Mouse (Mus musculus) CH12.LX (cell line): ENCODE measurements around the gene Slc25a19. TPM values are rescaled to one million over a fixed set of nuclear protein-coding genes. Genes with fewer than 3 reads are reported as not detected.

Experiments used
- DNase-seq: peaks from one replicate; pipeline ENCODE4 v3.0.0-alpha.2; 2013; ENCODE audit errors: extremely low read depth
- H3K27ac ChIP-seq: 2 replicates; pipeline ENCODE4 v1.5.1; 2012; ENCODE audit warnings: low read depth, mild to moderate bottlenecking, control low read depth, moderate library complexity; ENCODE audit not compliant: insufficient read depth
- H3K27me3 ChIP-seq: replicated peaks from 2 replicates; pipeline ENCODE3; 2012; ENCODE audit warnings: inconsistent platforms
- H3K36me3 ChIP-seq, 2 experiments: replicated peaks in 1 of 2; 2 replicates each; pipeline versions ENCODE3 to v1.6.1; 2012; ENCODE audit warnings: inconsistent platforms in 1 of 2, low read length in 1 of 2, mild to moderate bottlenecking in 1 of 2, mixed read lengths in 1 of 2, moderate library complexity in 1 of 2; ENCODE audit not compliant: control insufficient read depth in 1 of 2, insufficient read depth in 1 of 2
- H3K4me1 ChIP-seq, 2 experiments: 2 replicates each; pipeline ENCODE4 v1.6.1; 2012; ENCODE audit warnings: inconsistent platforms in 1 of 2, moderate library complexity in 1 of 2; ENCODE audit not compliant: insufficient read depth in 2 of 2, control insufficient read depth in 1 of 2
- H3K4me2 ChIP-seq: 2 replicates; pipeline ENCODE4 v1.6.1; 2012; ENCODE audit warnings: low read depth, mild to moderate bottlenecking, control low read depth; ENCODE audit not compliant: poor library complexity, insufficient read depth, severe bottlenecking
- H3K4me3 ChIP-seq, 3 experiments: fragments of 150-350 bp in 1 of 3; sonication (generic) in 1 of 3; replicated peaks in 1 of 3; 2 replicates each; pipeline versions ENCODE3 to v1.5.1; 2011 to 2012; ENCODE audit warnings: low read depth in 2 of 3, low read length in 2 of 3, mild to moderate bottlenecking in 2 of 3, moderate library complexity in 2 of 3, control low read depth in 1 of 3, improper control_type of control experiment in 1 of 3, inconsistent platforms in 1 of 3, mixed read lengths in 1 of 3; ENCODE audit not compliant: poor library complexity in 1 of 3
- H3K79me2 ChIP-seq: replicated peaks from 2 replicates; pipeline ENCODE4 v1.6.1; 2012; ENCODE audit warnings: mild to moderate bottlenecking, moderate library complexity; ENCODE audit not compliant: control insufficient read depth, poor library complexity, insufficient read depth, severe bottlenecking; ENCODE audit errors: extremely low read depth
- H3K9ac ChIP-seq: 2 replicates; pipeline ENCODE4 v1.6.1; 2012; ENCODE audit warnings: low read depth, mild to moderate bottlenecking, control low read depth, moderate library complexity; ENCODE audit not compliant: insufficient read depth
- H3K9me3 ChIP-seq: replicated peaks from 2 replicates; pipeline ENCODE3; 2012; ENCODE audit warnings: low read length, inconsistent platforms, mixed read lengths
- CHD2 ChIP-seq: IDR thresholded peaks from 2 replicates; pipeline ENCODE4 v1.6.1; 2011; ENCODE audit warnings: low read length, improper control_type of control experiment
- EP300 ChIP-seq: IDR thresholded peaks from 2 replicates; pipeline ENCODE4 v1.6.1; 2011; ENCODE audit warnings: low read length, improper control_type of control experiment
- ETS1 ChIP-seq: conservative IDR thresholded peaks from 2 replicates; pipeline ENCODE4 v1.6.1; 2012; ENCODE audit warnings: low read depth, mild to moderate bottlenecking, inconsistent platforms, low read length, improper control_type of control experiment, moderate library complexity
- IRF4 ChIP-seq: IDR thresholded peaks from 2 replicates; pipeline ENCODE4 v1.6.1; 2014; ENCODE audit warnings: low read depth, mild to moderate bottlenecking, inconsistent platforms, low read length, improper control_type of control experiment
- JUND ChIP-seq: conservative IDR thresholded peaks from 2 replicates; pipeline ENCODE4 v1.6.1; 2011; ENCODE audit warnings: low read depth, low read length, improper control_type of control experiment
- MAFK ChIP-seq: IDR thresholded peaks from 2 replicates; pipeline ENCODE4 v1.6.1; 2011; ENCODE audit warnings: low read length, improper control_type of control experiment; ENCODE audit not compliant: insufficient replicate concordance
- MEF2A ChIP-seq: IDR thresholded peaks from 2 replicates; pipeline ENCODE4 v1.6.1; 2014; ENCODE audit warnings: low read depth, mild to moderate bottlenecking, inconsistent platforms, low read length, improper control_type of control experiment, borderline replicate concordance
- MXI1 ChIP-seq: IDR thresholded peaks from 2 replicates; pipeline ENCODE4 v1.6.1; 2011; ENCODE audit warnings: mild to moderate bottlenecking, low read depth, low read length, improper control_type of control experiment
- SIN3A ChIP-seq: IDR thresholded peaks from 2 replicates; pipeline ENCODE4 v1.6.1; 2012; ENCODE audit warnings: low read length, improper control_type of control experiment, inconsistent platforms
- TBP ChIP-seq: conservative IDR thresholded peaks from 2 replicates; pipeline ENCODE4 v1.6.1; 2011; ENCODE audit warnings: low read depth, low read length, improper control_type of control experiment
- UBTF ChIP-seq: IDR thresholded peaks from 2 replicates; pipeline ENCODE4 v1.6.1; 2012; ENCODE audit warnings: low read depth, mild to moderate bottlenecking, inconsistent platforms, low read length, improper control_type of control experiment, moderate library complexity
- ZMIZ1 ChIP-seq: IDR thresholded peaks from 2 replicates; pipeline ENCODE4 v1.6.1; 2012; ENCODE audit warnings: low read depth, mild to moderate bottlenecking, inconsistent platforms, low read length, improper control_type of control experiment
- ZNF384 ChIP-seq: IDR thresholded peaks from 2 replicates; pipeline ENCODE4 v1.6.1; 2012; ENCODE audit warnings: low read depth, low read length, improper control_type of control experiment, inconsistent platforms
- dilution Hi-C: fragments of 300-500 bp; cut with MboI; formaldehyde crosslinking; loops from 2 replicates; pipeline ENCODE4 v1.14.3; 2020; ENCODE audit warnings: low sequenced_read_pairs; ENCODE audit not compliant: extremely low pct_unique_long_range_greater_than_20kb, extremely low pct_ligation_motif_present
- in situ Hi-C: fragments of 300-500 bp; cut with MboI; formaldehyde crosslinking; loops from 3 replicates; pipeline ENCODE4 v1.14.3; 2019; ENCODE audit warnings: low sequenced_read_pairs, low pct_ligation_motif_present, low pct_unique_long_range_greater_than_20kb, mixed read lengths
- polyA plus RNA-seq: library from polyadenylated mRNA; unstranded; fragments of >175 nt; gene quantifications from 2 replicates; pipeline ENCODE4 v1.2.1, GENCODE M21; 2012; ENCODE audit warnings: low read depth; ENCODE audit not compliant: insufficient read length
- total RNA-seq, 2 experiments: library from RNA; depleted of rRNA; stranded (reverse); fragments of 300-350 nt in 1 of 2; fragments of >200 nt in 1 of 2; gene quantifications; 2 replicates each; pipeline ENCODE4 v1.2.3; 2012 to 2014

Slc25a19 gene
- total and polyA plus RNA-seq, 3 experiments: 277 to 398 (median 278) TPM

- TF ChIP-seq EP300 (no peak), MAFK (no peak), ZMIZ1 (peak; percentile 85), SIN3A (peak; percentile 81), ZNF384 (no peak), MXI1 (peak; percentile 24; the same call in 1 of the 2 replicates), JUND (no peak), TBP (peak; percentile 94), CHD2 (peak; percentile 99), UBTF (peak; percentile 37), MEF2A (peak; percentile 80)
These were observed 24.4 kb downstream of the Slc25a19 start, which contains the start of the genes Mrps7 and Gga3 (continued) for GRCm38 (mm10) chr11:115603476-115604303.

DNA sequence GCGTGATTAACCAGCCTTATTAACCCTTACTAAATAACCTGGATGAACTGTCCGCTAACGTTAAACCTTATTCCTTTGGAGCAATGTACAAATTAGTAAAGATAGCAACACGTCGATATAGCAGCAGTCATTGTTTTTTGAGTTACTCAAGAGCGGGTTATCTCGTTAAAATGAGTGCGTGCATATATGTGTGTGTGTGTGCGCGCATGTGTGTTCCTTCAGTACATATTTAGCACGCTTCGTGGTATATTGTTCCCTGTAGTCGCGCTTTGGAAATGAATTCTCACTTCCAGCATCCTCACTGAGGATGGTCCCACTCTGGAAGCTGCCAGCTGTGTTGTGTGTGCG is 25.0 kb downstream of the Slc25a19 start:
- Histone ChIP-seq H3K27ac (peak overlapping the region; percentile 82), H3K4me1 (peaks cover 22 to 62% of the 10 kb centered on the region in 2 experiments), H3K27me3 (no peaks in the 10 kb centered on the region), H3K4me3 (peak overlapping the region; percentile 81 to 93 (median 84)), H3K79me2 (peaks cover 93% of the 10 kb centered on the region), H3K9ac (peak overlapping the region; percentile 97), H3K36me3 (peaks cover 41 to 68% of the 10 kb centered on the region in 2 experiments), H3K4me2 (peak overlapping the region; percentile 47; the same call in 1 of the 2 replicates), H3K9me3 (no peaks in the 10 kb centered on the region)
- no peak for DNase-seq
- dilution Hi-C loops: no loop called here
- in situ Hi-C loops: loop anchor here (25.0 kb wide), 1 partner anchor 409 kb away; the partner anchor contains the start of gene Galk1
- TF ChIP-seq TBP (no peak), SIN3A (peak; percentile 26; the same call in 1 of the 2 replicates), IRF4 (0 out of 2 replicates have a peak, but pooled peaks have one; percentile 8)

DNA sequence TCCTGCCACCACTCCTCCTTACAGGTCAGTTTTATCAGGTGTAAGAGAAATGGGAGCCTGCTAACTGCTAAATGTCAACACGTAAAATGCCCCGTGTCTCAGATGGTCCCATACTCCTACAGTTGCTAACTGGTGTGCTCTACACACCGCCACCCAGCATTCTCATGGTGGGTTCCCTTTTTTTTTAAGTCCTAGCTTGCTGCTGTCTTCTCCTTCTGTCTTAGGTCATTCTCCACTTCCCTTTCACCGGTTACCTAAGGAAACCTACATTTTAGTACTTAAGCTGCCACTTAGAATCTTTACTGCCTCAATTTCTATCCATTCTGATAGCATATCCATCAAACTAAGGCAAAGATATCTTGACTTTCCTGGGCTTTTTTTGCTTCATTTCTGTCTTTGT is 26.9 kb downstream of the Slc25a19 start:
- Histone ChIP-seq H3K4me1 (peaks cover 18 to 42% of the 10 kb centered on the region in 2 experiments), H3K4me2 (no peak overlapping the region), H3K36me3 (peaks cover 33 to 66% of the 10 kb centered on the region in 2 experiments), H3K27ac (no peak overlapping the region), H3K4me3 (no peak overlapping the region), H3K79me2 (peaks cover 92% of the 10 kb centered on the region), H3K9me3 (no peaks in the 10 kb centered on the region), H3K9ac (no peak overlapping the region), H3K27me3 (no peaks in the 10 kb centered on the region)
- TF ChIP-seq ETS1 (no peak), ZNF384 (peak; percentile 42; the same call in 1 of the 2 replicates)
- DNase-seq: no peak
- dilution Hi-C loops: no loop called here
- in situ Hi-C loops: loop anchor here (25.0 kb wide), 1 partner anchor 411 kb away; the partner anchor contains the start of gene Galk1
